Mouse (Mus musculus) olfactory bulb, adult 2 months (tissue): ENCODE data around the gene Hadha. TPM values are rescaled to one million over a fixed set of nuclear protein-coding genes. Genes with fewer than 3 reads are reported as not detected.
A peak's percentile ranks its signal among the peaks of the same experiment; 100 is the strongest.

Experiments used
- H3K27ac ChIP-seq: fragments of 200-500 bp; 2 replicates; pipeline ENCODE4 v1.5.1; 2012; ENCODE audit warnings: low read depth, low read length; ENCODE audit not compliant: insufficient read depth
- H3K4me1 ChIP-seq: fragments of 200-500 bp; 2 replicates; pipeline ENCODE4 v1.6.1; 2012; ENCODE audit warnings: low read length; ENCODE audit not compliant: control insufficient read depth, insufficient read depth
- H3K4me3 ChIP-seq: fragments of 200-500 bp; 2 replicates; pipeline ENCODE4 v1.5.1; 2012; ENCODE audit warnings: mild to moderate bottlenecking, low read depth, low read length, moderate library complexity; ENCODE audit not compliant: insufficient read depth
- CTCF ChIP-seq: fragments of 200-500 bp; IDR thresholded peaks from 2 replicates; pipeline ENCODE4 v1.5.1; 2012; ENCODE audit warnings: low read depth, mild to moderate bottlenecking, low read length, moderate library complexity; ENCODE audit not compliant: insufficient read depth
- POLR2A ChIP-seq: fragments of 200-500 bp; IDR thresholded peaks from 2 replicates; pipeline ENCODE4 v1.6.1; 2012; ENCODE audit warnings: mild to moderate bottlenecking, low read depth, low read length, moderate library complexity; ENCODE audit not compliant: insufficient read depth
- WGBS: fragments of 180-500 bp; shearing (Covaris S2); methylation state at CpG from one replicate; pipeline ENCODE4 v1.1.7; 2018; 5-methylcytosine and 5-hydroxymethylcytosine counted together
- polyA plus RNA-seq: library from polyadenylated mRNA; stranded (reverse); fragments of >200 nt; gene quantifications from 2 replicates; pipeline ENCODE4 v1.2.4, GENCODE M21; 2012; ENCODE audit warnings: low replicate concordance; ENCODE audit not compliant: missing spikeins, insufficient read depth, insufficient read length

The Hadha gene
- polyA plus RNA-seq, 1 experiment, result 248 TPM

DNA sequence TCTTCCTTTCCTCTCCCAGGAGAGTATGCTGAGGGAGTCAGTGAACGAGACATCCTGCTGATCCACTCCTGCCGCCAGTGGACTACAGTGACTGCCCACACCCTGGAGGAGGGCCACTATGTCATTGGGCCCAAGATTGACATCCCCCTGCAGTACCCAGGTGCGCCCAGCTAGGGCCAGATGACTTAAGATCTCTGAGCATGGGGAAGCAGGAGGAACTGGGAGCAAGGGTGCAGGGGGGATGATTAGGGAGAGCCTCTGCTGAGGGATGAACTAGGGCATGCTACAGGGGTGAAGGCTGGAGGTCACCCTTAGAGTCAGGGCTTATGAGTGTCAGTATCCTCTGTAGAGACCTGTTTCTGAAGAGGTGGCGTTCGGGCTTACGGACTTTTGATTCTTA lies 46.7 kb downstream of the Hadha start:
- Histone ChIP-seq H3K4me3 (no peak overlapping the region), H3K4me1 (peaks cover 38% of the 10 kb centered on the region), H3K27ac (no peak overlapping the region)
- 88% methylated on average over 6 of the region's 6 CpGs for WGBS
- TF ChIP-seq CTCF, result no peak
- TF ChIP-seq POLR2A, result no peak

DNA sequence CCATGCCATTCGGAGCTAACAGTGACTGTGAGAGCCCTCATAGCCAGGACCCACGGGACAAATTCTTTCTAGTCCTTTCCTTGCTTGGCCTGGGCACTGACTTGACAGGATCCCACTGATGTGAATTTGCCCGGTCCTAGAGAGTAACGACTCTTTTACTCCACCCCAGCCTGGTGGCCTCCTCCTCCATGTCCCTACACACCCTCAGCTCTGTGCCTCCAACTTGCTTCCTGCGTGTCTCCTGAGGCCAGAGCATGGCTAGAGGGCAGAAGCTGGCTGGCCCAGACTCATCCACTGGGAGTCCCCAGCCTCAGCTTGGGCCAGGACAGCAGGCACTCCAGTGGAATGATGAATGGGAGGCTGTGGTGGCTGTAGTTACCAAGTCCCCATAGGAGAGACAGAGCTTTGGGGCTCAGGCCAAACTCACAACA lies 47.3 kb downstream of the Hadha start:
- peaks cover 38% of the 10 kb centered on the region for H3K4me1 ChIP-seq
- WGBS, result 56% methylated on average over 5 of the region's 5 CpGs
- no peak for TF ChIP-seq POLR2A
- TF ChIP-seq CTCF, result no peak
- no peak overlapping the region for H3K27ac ChIP-seq
- H3K4me3 ChIP-seq, result no peak overlapping the region

DNA sequence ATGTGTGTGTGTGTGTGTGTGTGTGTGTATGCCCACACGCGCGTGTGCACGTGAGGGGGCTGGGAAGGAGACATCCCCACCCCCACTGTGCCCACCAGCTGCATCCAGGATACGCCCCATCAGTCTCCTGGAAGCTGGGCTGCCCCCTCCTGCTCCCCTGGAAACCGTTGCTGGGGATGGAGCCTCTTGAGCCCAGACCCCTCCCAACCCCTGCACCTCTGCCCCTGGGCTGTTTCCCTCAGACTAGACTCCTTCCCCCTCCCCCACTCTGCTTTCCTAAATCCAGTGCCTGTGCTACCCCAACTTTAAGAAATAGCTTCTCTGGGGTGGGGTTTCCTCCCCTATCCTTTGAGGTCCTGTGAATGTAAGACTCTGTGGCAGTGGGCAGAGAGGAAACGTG lies 47.8 kb downstream of the Hadha start:
- 27% methylated on average over 7 of the region's 7 CpGs for WGBS
- Histone ChIP-seq H3K27ac (no peak overlapping the region), H3K4me1 (peaks cover 38% of the 10 kb centered on the region), H3K4me3 (0 out of 2 replicates have a peak overlapping the region, but pooled peaks have one; percentile 3)
- TF ChIP-seq POLR2A, result no peak
- no peak for TF ChIP-seq CTCF

DNA sequence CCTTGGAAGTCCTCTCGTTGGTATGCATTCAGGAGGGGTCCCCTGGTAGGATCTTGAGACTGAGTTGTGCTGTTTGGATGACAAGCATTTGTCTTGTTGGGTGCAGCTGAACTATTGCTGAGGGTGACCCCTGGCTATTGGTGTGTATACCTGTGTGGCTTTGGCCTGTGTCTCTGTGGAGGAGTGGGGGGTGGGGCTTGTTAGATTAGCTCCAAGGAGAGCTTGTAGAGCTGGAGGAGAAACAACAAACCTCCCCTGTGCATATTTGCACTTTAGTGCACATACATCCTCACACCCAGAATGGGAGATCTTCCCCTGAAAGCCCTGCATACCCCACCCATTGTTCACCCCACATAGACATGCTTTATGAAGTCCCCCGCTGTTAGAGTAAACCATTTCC lies 48.2 kb downstream of the Hadha start:
- TF ChIP-seq CTCF, result no peak
- no peak for TF ChIP-seq POLR2A
- 36% methylated on average over 2 of the region's 2 CpGs for WGBS
- H3K4me1 ChIP-seq, result peaks cover 37% of the 10 kb centered on the region
- H3K27ac ChIP-seq, result no peak overlapping the region; the same call in 1 of the 2 replicates
- no peak overlapping the region for H3K4me3 ChIP-seq

DNA sequence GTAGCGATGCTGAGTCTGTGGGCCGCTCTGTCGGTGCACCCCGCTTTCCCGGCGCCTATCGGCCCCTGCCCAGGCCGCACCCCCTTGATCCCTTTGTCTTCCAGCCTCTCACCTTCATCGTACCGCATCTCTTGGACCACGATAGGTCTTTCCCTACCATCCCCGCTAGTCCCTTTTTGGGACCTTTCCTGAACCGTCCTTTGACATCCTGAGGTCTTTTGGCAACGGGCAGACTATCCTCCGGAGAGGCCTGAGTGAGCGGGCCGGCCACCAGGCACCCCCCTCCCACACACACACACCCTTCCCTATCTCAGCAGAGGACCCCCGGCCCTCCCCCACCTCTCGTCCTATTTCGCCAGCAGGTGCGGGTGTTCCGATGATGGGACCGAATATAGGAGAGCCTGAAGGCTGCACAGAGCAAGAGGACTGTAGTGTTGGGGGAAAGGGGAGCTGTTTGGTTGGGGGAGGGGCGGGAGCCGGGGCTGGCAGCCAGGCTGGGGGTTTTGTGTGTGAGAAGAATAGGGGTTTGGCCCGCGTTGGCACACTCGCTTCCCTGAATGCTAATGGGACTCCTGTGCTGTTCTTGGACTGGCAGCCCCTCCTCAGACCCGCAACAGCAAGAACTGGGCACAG lies 49.2 kb downstream of the Hadha start, which contains the start of gene 3110082J24Rik:
3110082J24Rik (minus strand) TSS at position 419 of the 633 bp plus-strand sequence.
- 4% methylated on average over 29 of the region's 29 CpGs for WGBS
- H3K4me3 ChIP-seq, result peak within 1 kb of the TSS; percentile 47
- TF ChIP-seq CTCF, result no peak
- TF ChIP-seq POLR2A, result no peak
- H3K4me1 ChIP-seq, result peaks cover 27% of the 10 kb centered on the region
- H3K27ac ChIP-seq, result peak within 1 kb of the TSS; percentile 7; the same call in 1 of the 2 replicates

DNA sequence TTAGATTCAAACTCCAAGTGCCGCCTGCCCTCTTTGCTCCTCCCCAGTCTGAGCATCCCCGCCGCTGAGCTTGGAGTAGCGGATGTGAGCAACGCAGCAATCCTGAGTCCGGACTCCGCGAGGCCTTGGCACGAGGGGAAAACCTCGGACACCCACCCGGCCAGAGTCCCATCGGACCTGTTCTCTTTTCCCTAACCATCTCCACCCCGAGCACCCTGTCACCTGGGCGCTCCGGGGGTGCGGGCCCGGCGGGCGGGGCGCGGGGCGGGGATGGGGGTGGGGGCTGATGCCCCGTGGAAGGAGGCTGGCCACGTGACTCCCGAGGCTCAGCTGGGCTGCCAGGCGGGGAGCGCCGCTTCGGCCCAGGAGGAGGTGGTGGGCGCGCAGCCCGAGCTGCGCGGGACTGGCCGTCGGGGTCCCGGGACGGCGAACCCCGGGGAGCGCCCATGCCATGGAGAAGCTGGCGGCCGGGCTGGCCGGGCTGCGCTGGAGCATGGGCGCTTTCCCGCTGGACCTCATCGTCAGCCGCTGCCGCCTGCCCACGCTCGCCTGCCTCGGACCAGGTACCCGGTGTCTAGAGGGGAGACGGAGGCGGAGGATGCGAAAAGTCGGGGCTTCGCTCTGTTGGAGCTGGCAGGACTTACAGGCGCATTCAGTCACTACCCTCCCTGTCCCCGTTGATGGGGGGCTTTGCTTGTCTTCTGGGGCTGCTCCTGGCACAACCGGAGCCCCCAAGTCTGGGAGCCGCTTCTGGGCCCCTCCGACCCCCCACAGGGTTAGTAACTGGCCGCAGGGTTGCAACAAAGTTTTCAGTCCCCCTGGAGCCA lies 49.9 kb downstream of the Hadha start, which contains the start of gene Garem2:
Garem2 (plus strand) TSS at position 321 of the 827 bp plus-strand sequence.
- no peak for TF ChIP-seq CTCF
- no peak for TF ChIP-seq POLR2A
- Histone ChIP-seq H3K27ac (no peak within 1 kb of the TSS), H3K4me1 (peaks cover 24% of the 10 kb centered on the region), H3K4me3 (peak within 1 kb of the TSS; percentile 47)
- under 1% methylated on average over 65 of the region's 65 CpGs for WGBS

DNA sequence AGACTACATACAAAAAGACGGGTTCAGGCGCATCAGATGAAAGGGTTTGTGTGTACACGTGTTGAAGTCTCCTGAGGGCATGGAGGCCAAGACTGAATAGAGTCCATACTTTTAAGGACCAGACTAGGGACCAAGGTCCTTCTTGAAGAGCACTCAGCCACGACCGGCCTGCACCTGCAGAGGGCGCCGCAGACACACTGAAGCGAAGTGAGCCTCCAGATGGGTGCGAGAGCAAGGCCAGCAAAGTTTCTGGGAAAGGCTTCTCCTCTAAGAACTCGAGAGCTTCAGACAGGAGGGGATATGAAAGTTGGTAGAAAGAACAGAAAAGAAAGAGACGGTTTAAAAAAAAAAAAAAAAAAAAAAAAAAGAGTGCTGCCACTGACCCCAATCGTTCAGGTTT lies 50.6 kb downstream of the Hadha start:
- Histone ChIP-seq H3K27ac (no peak overlapping the region), H3K4me1 (peaks cover 24% of the 10 kb centered on the region), H3K4me3 (no peak overlapping the region)
- no peak for TF ChIP-seq POLR2A
- peak; percentile 23; the same call in 1 of the 2 replicates for TF ChIP-seq CTCF
- 9% methylated on average over 12 of the region's 12 CpGs for WGBS

DNA sequence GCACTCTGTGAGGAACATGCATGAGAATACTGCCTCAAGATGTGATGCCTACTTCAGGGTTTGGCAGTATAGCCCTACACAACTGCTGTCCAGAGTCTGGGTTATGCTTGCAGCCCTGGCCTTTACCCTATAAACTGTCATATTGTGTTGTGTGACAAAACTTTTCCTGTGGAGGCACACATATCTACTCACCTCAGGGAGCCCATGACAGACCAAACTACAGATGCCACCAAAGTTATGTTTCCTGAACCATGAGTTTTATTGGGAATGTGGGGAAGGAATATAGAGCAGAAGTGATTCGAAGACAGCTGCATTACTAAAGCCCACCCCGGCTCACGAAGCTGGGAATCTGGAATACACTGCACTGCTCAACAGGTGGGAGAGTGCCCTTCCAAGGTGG lies 51.6 kb downstream of the Hadha start:
- TF ChIP-seq POLR2A (no peak), CTCF (no peak)
- 83% methylated on average over 3 of the region's 3 CpGs for WGBS

DNA sequence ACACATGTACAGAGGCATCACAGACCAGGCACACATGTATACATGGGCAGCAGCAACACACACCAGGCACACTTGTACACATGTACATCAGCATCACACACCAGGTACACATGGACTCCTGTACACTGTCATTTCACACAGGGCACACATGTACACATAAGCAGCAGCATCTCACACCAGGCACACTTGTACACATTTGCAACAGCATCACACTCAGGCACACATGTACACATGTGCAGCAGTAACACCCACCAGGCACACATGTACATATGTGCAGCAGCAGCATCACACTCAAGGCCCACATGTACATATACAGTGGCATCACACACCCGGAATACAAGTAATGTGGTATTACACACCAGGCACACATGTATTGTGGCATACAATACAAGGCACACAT lies 56.7 kb downstream of the Hadha start:
- Histone ChIP-seq H3K4me3 (no peak overlapping the region), H3K27ac (no peak overlapping the region), H3K4me1 (peaks cover 3% of the 10 kb centered on the region; the same call in 1 of the 2 replicates)
- WGBS, result 92% methylated on average over 1 of the region's 1 CpGs
- TF ChIP-seq CTCF (no peak), POLR2A (no peak)

More for the DNA sequence above, 51.6 kb downstream of the Hadha start:
- Histone ChIP-seq H3K27ac (no peak overlapping the region), H3K4me1 (peaks cover 24% of the 10 kb centered on the region), H3K4me3 (no peak overlapping the region)
